Mouse (Mus musculus) testis, postnatal 10 days (tissue): ENCODE measurements around the gene Tst.

Source experiments
- DNase-seq: peaks from one replicate; pipeline ENCODE4 v3.0.0; 2021; ENCODE audit warnings: low spot score

Tst gene

DNA sequence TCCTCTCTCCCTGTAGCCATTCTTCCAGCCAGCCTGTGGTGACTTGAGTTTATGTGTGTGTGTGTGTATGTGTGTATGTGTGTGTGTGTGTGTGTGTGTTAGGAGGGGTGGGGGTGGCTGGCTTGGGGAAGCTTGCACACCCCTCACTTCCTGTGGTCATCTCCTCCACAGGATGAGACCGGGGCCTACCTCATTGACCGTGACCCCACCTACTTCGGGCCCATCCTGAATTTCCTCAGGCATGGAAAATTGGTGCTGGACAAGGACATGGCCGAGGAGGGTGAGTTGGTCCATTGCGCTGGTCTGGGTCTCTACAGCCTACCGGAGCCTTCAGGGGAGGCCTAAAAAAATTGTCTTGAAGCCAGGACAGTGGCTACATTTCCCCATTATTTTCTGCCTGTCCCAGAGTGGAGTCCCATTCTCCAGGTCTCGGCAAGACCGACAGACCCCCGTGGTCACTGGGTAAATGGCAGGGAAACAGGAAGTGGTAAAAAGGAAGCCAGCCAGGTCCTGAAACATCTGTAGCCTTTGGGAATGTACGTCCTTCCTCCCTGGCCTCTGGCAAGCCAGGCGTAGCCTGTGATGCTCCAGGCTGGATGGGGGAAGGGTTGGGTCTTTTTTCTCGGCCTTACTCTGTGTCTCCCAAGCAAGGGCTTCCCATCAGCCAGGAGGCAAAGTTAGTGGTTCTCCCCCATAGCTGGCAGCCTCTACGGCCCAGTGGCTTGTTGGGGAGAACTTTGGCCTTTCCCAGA is 24.3 kb upstream of the Tst start:
- DNase-seq, result no peak

DNA sequence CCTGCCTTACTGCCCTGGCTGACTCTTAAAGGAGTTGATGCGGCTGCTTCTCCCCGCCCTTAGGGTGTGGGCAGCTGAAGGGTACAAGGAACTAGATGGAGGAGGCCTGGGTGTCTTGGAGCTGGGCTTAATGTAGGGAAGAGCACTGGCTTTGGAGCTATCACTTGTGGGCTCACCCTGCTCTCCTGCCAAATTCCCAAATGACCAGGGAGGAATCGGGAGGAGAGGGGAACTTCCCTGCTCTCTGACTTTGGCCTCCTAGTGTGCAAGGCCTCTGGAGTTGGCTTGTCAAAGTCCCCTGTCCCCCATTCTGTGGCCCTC is 23.4 kb upstream of the Tst start:
- no peak for DNase-seq

DNA sequence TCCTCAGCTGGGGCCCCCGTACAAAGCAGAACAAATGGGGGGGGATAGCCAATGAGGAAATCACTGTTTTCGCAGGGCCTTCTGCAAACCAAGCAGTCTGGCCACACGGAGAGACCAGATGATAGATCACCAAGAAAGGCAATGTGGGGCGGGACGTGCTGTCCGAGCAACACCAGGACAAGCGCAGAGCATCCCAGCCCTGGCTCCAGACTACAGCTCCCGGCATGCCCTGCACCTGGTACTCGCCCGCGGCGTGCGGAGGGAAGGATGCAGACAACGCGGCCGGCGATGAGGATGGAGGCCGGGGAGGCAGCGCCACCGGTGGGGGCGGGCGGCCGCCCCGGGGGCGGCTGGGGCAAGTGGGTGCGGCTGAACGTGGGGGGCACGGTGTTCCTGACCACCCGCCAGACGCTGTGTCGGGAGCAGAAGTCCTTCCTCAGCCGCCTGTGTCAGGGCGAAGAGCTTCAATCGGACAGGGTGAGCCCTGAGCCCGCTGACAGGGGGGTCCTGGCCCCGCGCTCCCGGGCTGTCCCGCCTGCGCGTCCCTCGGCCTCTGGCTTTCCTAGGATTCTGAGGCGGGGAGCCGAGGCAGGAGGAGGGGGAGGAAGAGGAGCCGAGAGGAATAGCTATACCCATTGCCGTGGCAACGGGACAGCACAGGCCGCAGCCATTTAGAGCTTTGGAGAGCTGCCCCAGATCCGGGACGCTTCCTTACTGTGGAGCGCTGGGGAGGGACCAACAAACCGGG is 22.9 kb upstream of the Tst start, which contains the start of gene Kctd17:
Kctd17 (plus strand) TSS at position 174 of the 748 bp plus-strand sequence.
- DNase-seq, result peak; percentile 84

DNA sequence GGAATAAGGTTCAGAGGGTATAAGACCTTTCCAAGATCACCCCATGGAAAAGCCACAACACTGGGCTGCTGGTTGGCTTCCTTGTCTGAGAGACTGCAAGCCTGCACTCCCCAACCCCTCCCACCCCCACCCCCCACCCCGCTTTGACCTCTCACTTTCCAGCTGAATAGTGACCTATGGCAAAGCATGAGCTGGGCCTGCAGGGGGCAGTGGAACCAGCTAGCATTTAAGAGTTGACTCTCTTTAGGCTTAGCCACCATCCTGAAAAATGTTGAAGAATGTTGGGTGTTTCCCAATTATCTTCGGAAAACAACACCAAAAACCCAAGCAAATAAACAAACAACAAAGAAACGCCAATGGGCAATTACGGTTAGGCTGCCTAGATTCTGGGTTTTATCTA is 19.5 kb upstream of the Tst start:
- DNase-seq, result no peak

DNA sequence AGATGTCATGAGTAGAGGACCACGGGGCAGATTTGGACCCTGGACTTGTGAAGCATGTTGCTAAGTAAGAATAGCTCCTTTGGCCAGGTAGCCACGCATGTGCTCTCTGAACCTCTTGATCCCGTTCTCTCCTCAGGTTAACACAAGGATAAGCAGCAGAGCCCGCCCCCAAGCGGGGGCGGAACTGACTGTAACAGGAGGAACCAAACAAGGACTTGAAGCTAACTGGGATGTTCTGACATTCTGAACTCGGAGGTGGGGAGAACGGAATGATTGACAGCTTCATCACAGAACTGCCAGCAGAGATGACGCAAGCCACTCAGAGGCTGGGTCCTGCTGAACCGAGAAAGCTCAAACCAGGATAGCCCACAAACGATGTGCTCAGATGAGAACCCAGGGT is 18.8 kb upstream of the Tst start:
- DNase-seq, result no peak

DNA sequence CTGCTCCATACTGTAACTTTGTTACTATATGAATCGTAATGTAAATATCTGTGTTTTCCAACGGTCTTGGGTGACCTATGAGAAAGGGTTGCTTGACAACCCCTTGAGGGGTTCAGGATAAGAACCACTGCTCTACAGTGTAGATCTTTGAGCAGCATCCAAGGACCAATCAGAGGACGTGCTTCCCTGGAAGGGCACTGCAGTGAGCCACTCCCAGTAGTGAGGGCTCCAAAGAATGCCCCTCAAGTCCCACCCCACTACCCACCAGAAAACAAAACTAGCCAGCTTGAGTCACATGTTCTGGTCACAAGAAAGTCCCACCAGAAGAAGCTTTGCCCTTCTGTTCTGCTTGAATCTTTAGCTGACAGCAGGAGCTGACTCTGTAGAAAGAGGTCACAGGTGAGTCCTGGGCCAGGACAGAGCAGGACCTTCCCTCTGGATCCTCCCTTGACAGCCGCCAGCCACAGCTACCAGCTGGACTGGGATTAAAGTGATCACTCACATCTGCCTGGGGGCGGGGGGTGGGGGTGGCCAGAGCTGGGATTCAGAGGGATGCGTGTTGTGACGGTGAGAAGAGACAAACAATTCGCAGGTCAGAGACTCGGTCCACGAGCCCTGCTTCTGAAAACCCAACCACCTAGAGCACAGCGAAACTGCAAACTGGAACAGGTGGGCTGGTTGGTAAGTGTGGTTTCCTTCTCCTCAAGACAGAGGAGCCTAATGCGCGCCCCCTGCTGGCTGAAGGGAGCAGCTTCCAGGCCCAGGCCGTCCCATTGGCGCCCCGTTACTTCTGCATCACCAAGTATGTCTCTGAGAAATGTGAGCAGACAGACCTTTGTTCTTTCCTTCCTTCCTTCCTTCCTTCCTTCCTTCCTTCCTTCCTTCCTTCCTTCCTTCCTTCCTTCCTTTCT is 16.6 kb upstream of the Tst start:
- peak; percentile 95 for DNase-seq

DNA sequence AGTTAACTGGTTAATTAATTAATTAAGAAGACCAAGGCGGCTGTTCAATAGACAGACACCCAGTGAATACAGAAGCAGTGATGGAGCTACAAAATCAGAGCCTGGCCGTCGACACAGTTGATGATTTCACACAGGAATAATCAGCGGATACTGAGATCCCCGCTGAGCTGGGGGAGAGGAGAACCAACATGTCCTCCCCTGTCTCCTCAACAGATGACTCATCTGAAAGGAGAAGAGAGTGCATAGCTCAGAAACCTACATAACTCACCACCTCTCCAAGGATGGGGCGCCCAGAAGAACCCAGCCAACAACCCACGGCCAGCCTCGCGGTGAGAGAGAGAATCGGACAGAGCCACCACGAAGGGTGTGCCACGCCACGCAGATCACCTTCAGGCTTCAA is 14.7 kb upstream of the Tst start:
- no peak for DNase-seq

DNA sequence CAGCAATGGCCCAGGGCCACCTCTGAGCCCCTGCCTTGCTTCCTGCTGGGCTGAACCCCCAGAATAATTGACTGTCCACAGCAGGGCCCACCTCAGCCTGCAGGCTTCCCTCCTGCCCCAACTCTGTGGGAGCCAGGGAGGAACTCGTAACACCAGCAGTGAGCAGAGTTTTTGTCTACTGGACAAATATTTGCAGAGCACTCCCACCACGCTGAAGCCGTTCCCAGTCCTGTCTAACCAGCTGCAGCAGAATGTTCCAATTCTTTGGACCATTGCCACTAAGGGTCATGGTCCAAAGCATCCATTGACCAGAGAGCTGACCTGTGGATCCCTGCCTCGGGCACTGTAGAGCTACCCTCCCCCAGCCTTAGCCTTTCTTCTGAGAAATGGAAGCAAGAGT is 11.2 kb upstream of the Tst start:
- peak; percentile 72 for DNase-seq

DNA sequence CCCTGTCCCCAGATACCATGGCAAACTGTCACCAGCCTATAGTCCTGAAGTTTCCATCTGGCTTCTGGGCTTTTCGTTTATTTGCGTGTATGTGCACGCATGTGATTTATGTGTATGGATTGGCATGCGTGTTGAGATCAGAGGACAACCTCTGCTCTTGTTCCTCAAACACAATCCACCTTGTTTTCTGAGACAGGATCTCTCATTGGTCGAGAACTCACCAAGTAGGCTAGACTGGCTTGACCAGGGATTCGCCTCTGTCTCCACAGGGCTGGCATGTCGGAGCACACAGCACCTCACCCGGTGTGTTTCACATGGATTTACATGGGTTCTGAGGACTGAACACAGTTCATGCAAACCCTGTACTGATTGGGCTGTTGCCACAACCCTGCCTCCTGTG is 8.4 kb upstream of the Tst start:
- DNase-seq, result no peak

DNA sequence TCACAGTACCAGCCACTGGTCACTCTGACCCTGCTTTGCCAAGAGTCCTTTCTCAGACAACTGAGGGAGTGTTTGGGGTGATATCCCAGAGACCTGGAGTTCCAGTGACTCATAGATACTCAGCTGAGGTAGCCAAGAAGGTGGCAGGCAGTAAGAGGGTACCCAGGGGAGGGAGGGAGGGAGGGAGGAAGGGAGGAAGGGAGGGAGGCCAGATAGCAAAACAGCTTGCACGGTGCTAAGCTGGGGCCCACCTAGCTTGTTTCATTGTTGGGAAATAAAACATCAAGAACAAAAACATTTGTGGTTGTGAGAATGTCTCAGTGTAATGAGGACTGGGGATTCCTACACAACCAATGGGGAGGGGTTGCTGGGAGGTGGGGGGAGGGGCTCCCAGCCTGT is 8.0 kb upstream of the Tst start:
- DNase-seq, result no peak

DNA sequence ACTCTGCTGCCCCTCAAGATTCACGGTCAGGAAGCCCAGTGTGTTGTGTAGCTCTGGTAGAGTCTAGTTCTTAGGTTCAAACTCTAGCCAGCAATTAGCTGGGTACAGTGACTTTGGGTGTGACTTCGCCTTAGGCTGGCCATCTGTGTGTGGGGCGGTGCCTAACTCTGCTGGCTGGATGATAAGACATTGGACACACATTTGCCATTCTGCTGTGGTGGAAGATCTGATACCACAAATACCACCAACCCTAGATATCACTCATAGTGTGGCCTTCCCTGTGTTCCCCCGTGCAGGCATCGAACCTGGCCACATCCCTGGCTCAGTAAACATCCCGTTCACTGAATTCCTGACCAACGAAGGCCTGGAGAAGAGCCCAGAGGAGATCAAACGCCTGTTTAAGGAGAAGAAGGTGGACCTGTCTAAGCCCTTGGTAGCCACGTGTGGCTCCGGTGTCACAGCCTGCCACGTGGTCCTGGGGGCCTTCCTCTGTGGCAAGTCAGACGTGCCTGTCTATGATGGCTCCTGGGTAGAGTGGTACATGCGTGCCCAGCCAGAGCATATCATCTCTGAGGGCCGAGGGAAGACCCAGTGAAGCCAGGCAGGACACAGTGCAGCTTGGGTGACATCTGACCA is 7.5 kb upstream of the Tst start:
- DNase-seq, result no peak

DNA sequence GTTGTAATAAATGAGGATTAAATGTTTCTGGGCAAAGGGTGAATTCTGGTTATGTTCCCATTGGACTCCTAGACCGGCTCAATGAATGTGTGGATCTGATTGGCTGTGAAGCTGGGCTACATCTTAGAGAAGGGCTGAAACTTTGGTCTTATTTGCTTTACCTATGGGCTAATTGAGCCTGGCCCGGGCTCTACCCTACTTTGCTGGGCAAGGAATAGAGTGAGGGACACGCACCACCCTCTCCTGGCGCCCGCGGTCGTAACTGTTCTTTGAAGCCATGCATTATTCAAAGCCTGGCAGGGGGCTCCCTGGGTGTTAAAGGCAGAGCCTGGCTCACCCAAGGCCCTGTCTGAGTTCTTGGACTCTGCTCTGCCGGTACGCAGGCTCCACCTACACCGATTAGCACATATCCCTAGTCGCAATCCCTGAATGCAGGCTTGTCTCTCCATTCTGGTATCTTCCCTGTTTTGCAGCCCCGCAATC is 3.9 kb upstream of the Tst start:
- no peak for DNase-seq

DNA sequence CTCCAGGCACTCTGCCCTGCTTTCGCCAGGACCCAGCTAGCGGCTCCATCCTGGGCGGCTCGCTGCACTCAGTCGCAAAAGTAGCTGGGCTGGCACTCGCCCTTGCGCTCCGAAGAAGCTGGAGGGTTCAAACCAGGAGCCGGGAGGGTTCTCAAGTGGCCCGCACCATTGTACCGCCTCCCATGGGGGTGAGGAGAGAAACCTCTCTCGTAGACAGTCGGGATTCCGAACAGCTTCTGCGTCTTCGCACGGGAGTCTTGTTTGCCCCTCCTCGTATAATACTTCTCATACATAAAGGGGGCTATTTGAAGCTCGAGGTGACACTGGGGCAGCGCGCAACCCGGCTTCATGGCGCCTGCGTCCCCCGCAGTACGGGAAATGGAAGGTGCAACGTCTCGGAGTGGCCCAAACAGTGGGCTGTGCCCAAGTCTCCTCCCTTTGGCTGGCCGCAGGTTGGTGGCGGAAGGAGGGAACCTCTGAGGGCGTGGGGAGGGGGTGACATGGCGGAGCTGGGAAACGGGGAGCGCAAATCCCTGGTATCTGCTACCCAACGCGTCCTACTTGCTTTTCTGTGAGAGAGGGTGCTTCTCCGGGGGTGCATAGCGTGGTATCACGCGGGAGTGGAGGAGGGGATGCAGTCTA is 707 bp upstream of the Tst start, which contains the start of gene Mpst:
Mpst (plus strand) TSS at position 124 of the 642 bp plus-strand sequence.
- DNase-seq, result peak; percentile 87

DNA sequence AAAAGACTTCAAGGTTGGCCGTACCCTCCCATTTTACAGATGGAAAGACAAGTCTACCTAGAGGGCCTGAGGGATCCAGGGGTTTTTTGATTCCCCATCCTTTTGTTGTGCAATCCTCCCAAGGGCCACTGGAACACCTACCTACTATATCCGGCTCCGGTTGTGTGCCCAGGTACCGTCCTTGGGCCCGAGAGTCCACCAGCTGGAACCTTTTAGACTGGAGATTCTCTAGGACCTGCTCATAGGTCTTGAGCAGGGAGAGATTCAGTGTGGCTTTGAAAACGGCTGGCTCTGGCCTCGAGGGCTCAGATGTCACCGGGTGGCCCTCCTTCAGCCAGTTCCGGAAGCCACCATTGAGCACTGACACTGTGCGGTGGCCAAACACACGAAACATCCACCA is 609 bp downstream of the Tst start:
- no peak for DNase-seq

DNA sequence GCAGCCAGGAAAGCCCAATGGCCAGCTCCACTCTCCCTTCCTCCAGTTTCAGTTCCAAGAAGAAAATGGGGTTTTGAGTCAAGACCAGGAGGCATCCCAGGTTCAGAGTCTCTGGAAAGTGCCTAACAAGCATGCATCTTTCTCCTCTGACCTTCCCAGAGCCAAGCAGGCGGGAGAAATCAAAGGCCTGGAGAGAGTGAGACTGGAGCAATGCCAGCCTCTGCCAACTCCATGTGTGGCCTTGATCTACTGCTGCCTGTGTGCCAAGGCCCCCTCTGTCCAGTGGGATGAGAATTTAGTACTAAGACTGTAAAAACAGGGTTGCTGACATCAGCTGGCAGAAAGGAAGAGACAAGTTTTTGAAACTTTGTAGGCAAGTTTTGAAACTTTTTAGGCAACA is 1.8 kb downstream of the Tst start:
- DNase-seq, result peak; percentile 86

DNA sequence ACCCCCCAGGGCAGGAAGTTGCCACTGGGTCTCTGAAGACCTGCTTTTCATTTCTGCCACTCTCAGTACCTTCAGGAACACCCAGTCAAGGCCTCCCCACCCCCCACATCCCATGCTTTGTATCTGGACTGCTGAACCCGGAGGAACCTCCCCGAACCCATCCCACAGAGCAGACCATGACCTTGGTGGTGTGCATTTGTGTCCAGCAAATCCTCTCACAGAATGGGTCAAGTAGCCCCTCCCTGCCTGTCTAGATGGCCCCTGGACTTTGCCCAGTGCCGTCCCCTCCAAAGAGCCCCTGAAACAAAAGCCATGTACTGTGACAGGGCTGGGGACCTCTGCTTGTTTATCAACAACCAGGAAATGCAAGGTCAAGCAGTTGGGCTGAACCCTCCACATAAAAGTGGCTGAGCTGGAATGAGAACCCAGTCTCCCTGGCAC is 2.4 kb downstream of the Tst start:
- DNase-seq, result peak; percentile 86

DNA sequence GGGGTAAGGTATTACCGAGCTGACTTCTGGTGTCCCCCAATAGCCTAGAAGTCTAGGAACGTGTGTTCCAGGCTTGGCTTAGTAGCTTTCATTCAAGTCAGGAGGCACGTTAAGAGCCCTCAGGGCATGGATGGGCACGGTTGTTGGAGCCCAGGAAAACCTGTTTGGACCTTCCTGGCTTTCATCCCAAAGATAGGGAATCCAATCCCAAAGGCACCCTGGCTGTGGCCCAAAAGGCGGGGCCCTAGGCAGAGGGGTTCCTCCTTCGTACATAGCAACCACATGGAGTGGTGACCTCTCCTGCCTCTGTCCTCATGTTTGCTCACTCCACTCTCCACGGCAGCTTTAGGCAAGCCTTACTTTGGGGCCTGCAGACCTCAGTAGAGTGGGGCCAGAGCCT is 3.3 kb downstream of the Tst start:
- peak; percentile 81 for DNase-seq

DNA sequence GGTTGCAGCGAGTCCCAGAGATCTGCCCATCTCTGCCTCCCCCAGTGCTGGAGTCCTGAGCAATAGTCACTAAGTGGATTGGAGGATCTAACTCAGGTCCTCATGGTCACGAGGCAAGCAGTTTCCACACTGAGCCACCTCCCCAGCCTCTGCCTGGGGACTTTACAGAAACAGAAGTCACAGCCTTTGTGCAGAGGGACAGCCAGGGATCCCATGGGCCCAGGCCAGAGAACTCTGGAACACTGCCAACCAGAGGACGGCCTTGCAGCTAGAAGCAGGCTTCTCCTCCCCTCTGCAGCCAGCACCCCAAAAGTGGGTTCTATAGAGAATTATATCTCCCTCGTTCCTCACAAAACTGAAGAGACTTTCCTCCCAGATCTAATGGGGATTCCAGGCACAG is 3.8 kb downstream of the Tst start:
- peak; percentile 77 for DNase-seq

DNA sequence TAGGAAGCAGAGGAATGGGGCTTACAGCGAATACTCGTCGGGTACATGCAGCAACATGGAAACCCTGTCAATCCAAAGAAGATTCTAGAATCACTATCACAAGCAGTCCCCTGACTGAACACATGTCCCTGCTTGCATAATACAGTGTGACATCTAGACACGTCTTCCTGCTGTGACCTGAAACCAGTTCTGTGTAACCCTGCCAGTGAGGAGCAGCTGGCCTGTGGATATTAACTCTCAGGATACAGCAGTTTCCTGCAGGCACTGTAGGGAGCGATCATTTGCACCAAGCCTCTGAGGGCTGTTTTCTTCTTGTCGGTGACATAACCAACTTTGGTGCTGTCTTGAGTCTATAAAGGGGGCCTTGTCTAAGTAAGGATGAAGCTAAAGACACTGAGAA is 4.4 kb downstream of the Tst start:
- DNase-seq, result no peak

DNA sequence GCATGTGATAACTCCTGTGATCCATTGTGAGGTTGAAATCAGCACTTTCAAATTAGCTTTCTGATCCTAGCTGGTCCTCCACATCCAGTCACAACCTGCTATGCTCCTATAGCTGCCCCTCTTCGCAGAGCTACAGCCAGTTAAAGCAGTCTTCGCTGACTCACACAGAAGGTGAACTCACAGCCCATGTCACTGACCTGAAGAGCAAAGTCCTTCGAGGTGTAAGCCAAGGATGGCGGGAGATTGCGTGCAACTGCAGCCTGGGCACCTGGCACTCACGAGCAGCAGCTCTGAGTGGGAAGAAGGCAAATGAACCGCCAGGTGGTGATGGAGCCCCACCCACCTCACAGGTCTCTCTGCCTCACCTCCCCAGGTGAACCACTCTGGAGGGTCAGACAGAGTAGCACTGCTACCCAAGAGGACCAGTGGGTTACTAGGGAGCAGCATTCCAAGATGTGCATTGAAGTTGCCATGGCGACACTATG is 10.2 kb downstream of the Tst start, which contains the start of gene Tex33:
Tex33 (minus strand) TSS at position 435 of the 485 bp plus-strand sequence.
- DNase-seq, result no peak

DNA sequence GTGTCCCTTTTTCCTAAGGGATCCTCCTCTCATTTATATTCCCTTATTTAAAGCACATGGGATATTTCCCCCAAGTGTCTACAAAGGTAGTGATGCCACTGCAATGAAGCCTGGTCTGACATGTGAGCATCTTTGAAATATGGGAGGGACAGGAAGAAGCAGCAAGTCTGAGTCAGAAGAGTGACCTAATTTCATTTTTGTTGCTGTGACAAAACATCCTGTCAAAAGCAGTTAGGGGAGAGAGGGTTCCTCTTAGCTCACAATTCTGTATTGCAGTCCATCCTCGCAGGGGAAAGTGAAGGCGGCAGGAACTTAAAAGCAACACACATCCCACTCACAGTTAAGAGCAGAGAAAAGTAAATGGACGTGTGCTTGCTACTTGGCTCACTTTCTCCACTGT is 14.9 kb downstream of the Tst start:
- no peak for DNase-seq
